Mouse (Mus musculus) bone marrow macrophage, adult 2 months (primary cell): ENCODE measurements around the gene Snrk.

Experiments
- CTCF ChIP-seq: IDR thresholded peaks from 2 replicates; pipeline ENCODE4 v1.5.1; 2012; ENCODE audit warnings: low read depth, mild to moderate bottlenecking, low read length, moderate library complexity
- POLR2A ChIP-seq: IDR thresholded peaks from 2 replicates; pipeline ENCODE4 v1.6.1; 2012; ENCODE audit warnings: mild to moderate bottlenecking, low read depth, low read length, borderline replicate concordance

DNA sequence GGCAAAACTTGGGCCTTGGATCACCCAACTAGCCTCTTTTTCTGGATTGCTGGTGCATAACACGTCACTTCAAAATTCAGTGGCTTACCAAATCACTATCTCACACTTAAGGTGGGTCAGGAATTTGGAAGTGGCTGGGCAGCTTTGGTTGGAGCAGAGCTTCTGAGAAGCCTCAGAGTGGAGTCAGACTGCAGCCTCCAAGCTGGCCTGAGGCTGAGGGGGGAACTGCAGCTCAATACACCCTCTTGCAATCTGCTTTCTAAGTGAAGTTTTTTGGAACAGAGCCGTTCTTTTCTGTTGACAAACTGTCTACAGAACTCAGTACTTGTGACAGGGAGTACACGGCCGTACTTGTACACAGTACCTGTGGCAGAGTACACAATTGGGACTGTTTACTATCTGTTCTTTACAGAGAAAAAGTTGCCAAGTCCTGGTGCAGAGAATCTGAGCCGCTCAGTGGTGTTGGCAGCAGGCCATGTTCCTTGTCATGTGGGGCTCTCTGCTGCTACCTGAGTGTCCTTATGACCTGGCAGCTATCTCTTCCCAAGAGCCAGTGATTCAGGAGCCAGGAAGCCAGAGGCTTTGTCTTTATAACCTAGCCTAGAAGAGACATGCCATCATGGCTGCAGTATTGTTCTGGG lies 78.1 kb downstream of the Snrk start:
- TF ChIP-seq CTCF = no peak
- TF ChIP-seq POLR2A = no peak
